Mouse (Mus musculus) neutrophil, adult 5-6 weeks (primary cell): ENCODE data around the gene Oaf. TPM values are rescaled to one million over a fixed set of nuclear protein-coding genes. Genes with fewer than 3 reads are reported as not detected.

Experiments used
- total RNA-seq: library from RNA; stranded (forward); fragments of 200-1000 nt; gene quantifications from 2 replicates; pipeline ENCODE4 v1.2.3, GENCODE M21; 2017

Gene Oaf
- total RNA-seq, 1 experiment from 2014 or later = not detected

Other genes starting within 250 kb of the Oaf start
- 6.4 and 7.0 TPM in 2 replicates for gene Arhgef12, start 132.7 kb downstream of the Oaf start, total RNA-seq
- gene Tmem136, start 123.3 kb downstream of the Oaf start, total RNA-seq = not detected in 2 replicates
- gene Pou2f3, start 29.5 kb downstream of the Oaf start, total RNA-seq = not detected in 2 replicates
- 0.12 and 0.58 TPM in 2 replicates for gene Trim29, start 70.9 kb upstream of the Oaf start, total RNA-seq